Mouse (Mus musculus) CH12.LX (cell line): ENCODE results near the gene Trp73. TPM values are rescaled to one million over a fixed set of nuclear protein-coding genes. Genes with fewer than 3 reads are reported as not detected.

Source experiments
- DNase-seq: peaks from one replicate; pipeline ENCODE4 v3.0.0-alpha.2; 2013; ENCODE audit errors: extremely low read depth
- H3K27ac ChIP-seq: 2 replicates; pipeline ENCODE4 v1.5.1; 2012; ENCODE audit warnings: low read depth, mild to moderate bottlenecking, control low read depth, moderate library complexity; ENCODE audit not compliant: insufficient read depth
- H3K27me3 ChIP-seq: replicated peaks from 2 replicates; pipeline ENCODE3; 2012; ENCODE audit warnings: inconsistent platforms
- H3K36me3 ChIP-seq, 2 experiments: replicated peaks in 1 of 2; 2 replicates each; pipeline versions ENCODE3 to v1.6.1; 2012; ENCODE audit warnings: inconsistent platforms in 1 of 2, low read length in 1 of 2, mild to moderate bottlenecking in 1 of 2, mixed read lengths in 1 of 2, moderate library complexity in 1 of 2; ENCODE audit not compliant: control insufficient read depth in 1 of 2, insufficient read depth in 1 of 2
- H3K4me1 ChIP-seq, 2 experiments: 2 replicates each; pipeline ENCODE4 v1.6.1; 2012; ENCODE audit warnings: inconsistent platforms in 1 of 2, moderate library complexity in 1 of 2; ENCODE audit not compliant: insufficient read depth in 2 of 2, control insufficient read depth in 1 of 2
- H3K4me2 ChIP-seq: 2 replicates; pipeline ENCODE4 v1.6.1; 2012; ENCODE audit warnings: low read depth, mild to moderate bottlenecking, control low read depth; ENCODE audit not compliant: poor library complexity, insufficient read depth, severe bottlenecking
- H3K4me3 ChIP-seq, 3 experiments: fragments of 150-350 bp in 1 of 3; sonication (generic) in 1 of 3; replicated peaks in 1 of 3; 2 replicates each; pipeline versions ENCODE3 to v1.5.1; 2011 to 2012; ENCODE audit warnings: low read depth in 2 of 3, low read length in 2 of 3, mild to moderate bottlenecking in 2 of 3, moderate library complexity in 2 of 3, control low read depth in 1 of 3, improper control_type of control experiment in 1 of 3, inconsistent platforms in 1 of 3, mixed read lengths in 1 of 3; ENCODE audit not compliant: poor library complexity in 1 of 3
- H3K79me2 ChIP-seq: replicated peaks from 2 replicates; pipeline ENCODE4 v1.6.1; 2012; ENCODE audit warnings: mild to moderate bottlenecking, moderate library complexity; ENCODE audit not compliant: control insufficient read depth, poor library complexity, insufficient read depth, severe bottlenecking; ENCODE audit errors: extremely low read depth
- H3K9ac ChIP-seq: 2 replicates; pipeline ENCODE4 v1.6.1; 2012; ENCODE audit warnings: low read depth, mild to moderate bottlenecking, control low read depth, moderate library complexity; ENCODE audit not compliant: insufficient read depth
- H3K9me3 ChIP-seq: replicated peaks from 2 replicates; pipeline ENCODE3; 2012; ENCODE audit warnings: low read length, inconsistent platforms, mixed read lengths
- BHLHE40 ChIP-seq: IDR thresholded peaks from 2 replicates; pipeline ENCODE4 v1.6.1; 2011; ENCODE audit warnings: mild to moderate bottlenecking, low read depth, low read length, improper control_type of control experiment
- CHD1 ChIP-seq: IDR thresholded peaks from 2 replicates; pipeline ENCODE4 v1.6.1; 2012; ENCODE audit warnings: low read depth, low read length, improper control_type of control experiment, inconsistent platforms
- E2F4 ChIP-seq: IDR thresholded peaks from 2 replicates; pipeline ENCODE4 v1.6.1; 2011; ENCODE audit warnings: low read depth, low read length, improper control_type of control experiment; ENCODE audit not compliant: insufficient replicate concordance
- ELF1 ChIP-seq: IDR thresholded peaks from 2 replicates; pipeline ENCODE4 v1.6.1; 2014; ENCODE audit warnings: low read depth, mild to moderate bottlenecking, inconsistent platforms, low read length, improper control_type of control experiment
- EP300 ChIP-seq: IDR thresholded peaks from 2 replicates; pipeline ENCODE4 v1.6.1; 2011; ENCODE audit warnings: low read length, improper control_type of control experiment
- KAT2A ChIP-seq: IDR thresholded peaks from 2 replicates; pipeline ENCODE4 v1.6.1; 2012; ENCODE audit warnings: low read length, improper control_type of control experiment, inconsistent platforms; ENCODE audit not compliant: insufficient replicate concordance
- MAFK ChIP-seq: IDR thresholded peaks from 2 replicates; pipeline ENCODE4 v1.6.1; 2011; ENCODE audit warnings: low read length, improper control_type of control experiment; ENCODE audit not compliant: insufficient replicate concordance
- MXI1 ChIP-seq: IDR thresholded peaks from 2 replicates; pipeline ENCODE4 v1.6.1; 2011; ENCODE audit warnings: mild to moderate bottlenecking, low read depth, low read length, improper control_type of control experiment
- NELFE ChIP-seq: IDR thresholded peaks from 2 replicates; pipeline ENCODE4 v1.6.1; 2011; ENCODE audit warnings: low read depth, low read length, improper control_type of control experiment
- RAD21 ChIP-seq: IDR thresholded peaks from 2 replicates; pipeline ENCODE4 v1.6.1; 2011; ENCODE audit warnings: low read depth, mild to moderate bottlenecking, low read length, improper control_type of control experiment, moderate library complexity
- RCOR1 ChIP-seq: conservative IDR thresholded peaks from 2 replicates; pipeline ENCODE4 v1.6.1; 2012; ENCODE audit warnings: low read depth, mild to moderate bottlenecking, inconsistent platforms, low read length, improper control_type of control experiment
- SIN3A ChIP-seq: IDR thresholded peaks from 2 replicates; pipeline ENCODE4 v1.6.1; 2012; ENCODE audit warnings: low read length, improper control_type of control experiment, inconsistent platforms
- USF2 ChIP-seq: conservative IDR thresholded peaks from 2 replicates; pipeline ENCODE4 v1.6.1; 2011; ENCODE audit warnings: low read depth, low read length, improper control_type of control experiment
- ZMIZ1 ChIP-seq: IDR thresholded peaks from 2 replicates; pipeline ENCODE4 v1.6.1; 2012; ENCODE audit warnings: low read depth, mild to moderate bottlenecking, inconsistent platforms, low read length, improper control_type of control experiment
- dilution Hi-C: fragments of 300-500 bp; cut with MboI; formaldehyde crosslinking; loops from 2 replicates; pipeline ENCODE4 v1.14.3; 2020; ENCODE audit warnings: low sequenced_read_pairs; ENCODE audit not compliant: extremely low pct_unique_long_range_greater_than_20kb, extremely low pct_ligation_motif_present
- in situ Hi-C: fragments of 300-500 bp; cut with MboI; formaldehyde crosslinking; loops from 3 replicates; pipeline ENCODE4 v1.14.3; 2019; ENCODE audit warnings: low sequenced_read_pairs, low pct_ligation_motif_present, low pct_unique_long_range_greater_than_20kb, mixed read lengths
- polyA plus RNA-seq: library from polyadenylated mRNA; unstranded; fragments of >175 nt; gene quantifications from 2 replicates; pipeline ENCODE4 v1.2.1, GENCODE M21; 2012; ENCODE audit warnings: low read depth; ENCODE audit not compliant: insufficient read length
- total RNA-seq, 2 experiments: library from RNA; depleted of rRNA; stranded (reverse); fragments of 300-350 nt in 1 of 2; fragments of >200 nt in 1 of 2; gene quantifications; 2 replicates each; pipeline ENCODE4 v1.2.3; 2012 to 2014

The Trp73 gene
- total and polyA plus RNA-seq, 3 experiments: 14.0 to 34.3 (median 30.0) TPM

- H3K27me3 ChIP-seq: peaks cover 34% of the 10 kb centered on the region
- no peaks in the 10 kb centered on the region for H3K9me3 ChIP-seq
- no peak for DNase-seq
- H3K79me2 ChIP-seq: no peaks in the 10 kb centered on the region
- no peak overlapping the region for H3K4me3 ChIP-seq
- dilution Hi-C loops: no loop called here
- in situ Hi-C loops: loop anchor here (25.0 kb wide), 1 partner anchor 784 kb away; no protein-coding TSS in a partner anchor
- H3K27ac ChIP-seq: no peak overlapping the region
- H3K36me3 ChIP-seq: no peaks in the 10 kb centered on the region
- TF ChIP-seq NELFE: no peak
- TF ChIP-seq E2F4: no peak
- no peak for TF ChIP-seq USF2
- no peak for TF ChIP-seq KAT2A
- TF ChIP-seq MXI1: no peak
- TF ChIP-seq MAFK: no peak
- no peak for TF ChIP-seq BHLHE40
- no peak for TF ChIP-seq SIN3A
- no peak overlapping the region for H3K9ac ChIP-seq
- H3K4me1 ChIP-seq: peaks cover 6 to 10% of the 10 kb centered on the region in 2 experiments; a peak in 2 of 4 replicates
- H3K4me2 ChIP-seq: no peak overlapping the region
These were observed 111.9 kb downstream of the Trp73 start for GRCm38 (mm10) chr4:154028066-154028465.

DNA sequence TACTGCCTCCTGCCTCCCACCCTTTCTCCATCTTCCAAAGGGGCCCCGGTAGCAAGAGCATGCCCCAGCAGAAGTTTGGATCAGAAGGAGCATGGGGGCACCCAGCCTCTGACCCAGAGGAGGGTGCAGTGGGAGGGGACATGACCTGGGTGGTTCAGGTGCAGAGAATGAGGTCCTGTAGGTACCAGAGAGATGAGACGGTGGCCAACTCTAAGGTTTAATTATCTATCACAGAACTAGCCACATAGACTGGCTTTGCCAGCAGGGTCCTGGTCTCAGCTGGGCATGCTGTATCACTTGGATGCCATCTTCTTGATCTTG is 113.6 kb downstream of the Trp73 start:
- dilution Hi-C loops: no loop called here
- no peak overlapping the region for H3K4me3 ChIP-seq
- H3K4me2 ChIP-seq: no peak overlapping the region
- H3K9ac ChIP-seq: no peak overlapping the region
- no peak for DNase-seq
- H3K79me2 ChIP-seq: no peaks in the 10 kb centered on the region
- H3K9me3 ChIP-seq: no peaks in the 10 kb centered on the region
- H3K4me1 ChIP-seq: peaks cover 6 to 10% of the 10 kb centered on the region in 2 experiments; a peak in 2 of 4 replicates
- H3K27ac ChIP-seq: no peak overlapping the region
- TF ChIP-seq EP300 (no peak), E2F4 (no peak), MAFK (no peak), RCOR1 (no peak), MXI1 (no peak), ZMIZ1 (no peak), ELF1 (no peak), RAD21 (no peak), CHD1 (no peak)
- TF ChIP-seq, all 38 proteins: peak for 0
- Histone ChIP-seq H3K27me3 (peaks cover 26% of the 10 kb centered on the region), H3K36me3 (peaks cover 9 to 16% of the 10 kb centered on the region in 2 experiments)
- in situ Hi-C loops: loop anchor here (25.0 kb wide), 1 partner anchor 786 kb away; no protein-coding TSS in a partner anchor
